Mouse (Mus musculus) layer of hippocampus, postnatal 10 days (tissue): Measurements from ENCODE around the gene Gm10447. TPM values are rescaled to one million over a fixed set of nuclear protein-coding genes. Genes with fewer than 3 reads are reported as not detected.
A peak's percentile ranks its signal among the peaks of the same experiment; 100 is the strongest.

ENCODE experiments used
- DNase-seq, 2 experiments: peaks; one replicate each; pipeline ENCODE4 v3.0.0; 2021; ENCODE audit warnings: low spot score in 2 of 2
- total RNA-seq, 2 experiments: library from RNA; stranded (reverse); gene quantifications; 2 replicates each; pipeline ENCODE4 v1.2.3; 2021

Gene Gm10447
- total RNA-seq, 2 experiments from 2014 or later: 0.21 TPM; not detected in 1

DNA sequence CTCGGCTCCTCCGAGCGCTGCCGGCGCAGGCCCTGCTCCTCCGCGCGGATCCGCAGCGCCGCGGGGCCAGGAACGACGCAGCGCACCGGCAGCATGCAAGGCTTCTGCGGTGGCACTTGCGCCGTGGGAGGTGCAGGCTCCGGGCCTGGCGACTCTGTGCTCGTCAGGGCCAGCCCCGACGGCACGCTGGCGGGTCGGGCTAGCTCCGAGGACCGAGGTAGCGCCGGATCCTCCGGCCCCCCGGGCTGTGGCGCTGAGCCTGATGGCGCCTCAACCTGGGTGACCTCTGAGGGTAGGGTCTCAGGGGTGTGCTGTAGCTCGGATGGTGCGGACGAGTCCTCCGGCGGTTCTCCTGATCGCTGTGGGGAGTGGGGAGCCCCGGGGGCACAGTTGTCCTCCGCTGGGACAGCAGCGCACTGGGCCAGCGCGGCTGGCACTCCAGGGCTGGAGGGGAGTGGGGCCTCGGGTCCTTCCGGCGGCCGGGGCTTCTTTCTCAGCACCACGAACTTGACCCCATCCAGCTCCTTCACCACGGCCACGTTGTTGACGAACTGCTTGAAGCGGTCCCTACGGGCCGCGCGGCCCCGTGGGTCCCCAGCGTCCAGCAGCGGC is 22.4 kb upstream of the Gm10447 start:
- DNase-seq: peak in 1 of 2 experiments; percentile 42

- peak in 1 of 2 experiments; percentile 40 for DNase-seq
Measured at GRCm38 (mm10) chr11:53478383-53479170, 21.7 kb upstream of the Gm10447 start.

DNA sequence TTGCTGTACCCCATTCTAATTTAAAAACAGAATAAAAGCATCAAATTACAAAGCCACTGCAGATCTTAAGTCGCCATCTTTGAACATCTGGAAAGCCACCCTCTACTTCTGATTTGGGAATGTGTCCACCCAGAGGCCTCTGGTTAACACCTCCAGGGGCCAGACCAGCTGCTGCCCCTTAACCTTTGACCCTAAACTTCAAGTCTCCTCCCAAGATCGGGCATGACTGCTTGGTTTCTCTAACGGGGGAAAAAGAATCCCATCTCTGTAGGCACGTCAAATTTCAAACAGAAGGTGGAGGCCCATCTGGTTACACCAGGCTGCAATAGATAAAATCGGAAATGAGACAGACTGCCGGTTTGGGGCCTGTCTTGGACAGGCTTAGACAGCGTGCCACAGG is 20.9 kb upstream of the Gm10447 start:
- no peak for DNase-seq

DNA sequence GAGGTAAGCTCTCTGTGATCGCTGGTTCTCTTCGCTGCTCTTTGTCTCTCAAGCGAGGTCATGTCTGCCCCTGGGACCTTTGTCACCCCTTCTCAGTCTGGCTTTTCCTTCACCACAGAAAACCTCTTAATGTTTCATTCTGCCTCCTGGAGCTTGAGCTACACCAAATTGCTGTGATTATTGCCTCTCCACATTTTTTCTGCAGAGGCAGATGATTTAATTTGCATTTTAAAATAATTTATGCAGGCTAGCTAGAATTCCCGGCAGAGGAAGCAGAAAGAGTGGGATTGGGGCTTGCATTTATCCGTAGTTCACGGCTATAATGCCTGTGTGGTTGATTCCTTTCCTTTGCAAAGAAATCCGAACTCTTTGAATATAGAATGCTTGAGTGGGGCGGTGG is 18.7 kb upstream of the Gm10447 start:
- no peak for DNase-seq

DNA sequence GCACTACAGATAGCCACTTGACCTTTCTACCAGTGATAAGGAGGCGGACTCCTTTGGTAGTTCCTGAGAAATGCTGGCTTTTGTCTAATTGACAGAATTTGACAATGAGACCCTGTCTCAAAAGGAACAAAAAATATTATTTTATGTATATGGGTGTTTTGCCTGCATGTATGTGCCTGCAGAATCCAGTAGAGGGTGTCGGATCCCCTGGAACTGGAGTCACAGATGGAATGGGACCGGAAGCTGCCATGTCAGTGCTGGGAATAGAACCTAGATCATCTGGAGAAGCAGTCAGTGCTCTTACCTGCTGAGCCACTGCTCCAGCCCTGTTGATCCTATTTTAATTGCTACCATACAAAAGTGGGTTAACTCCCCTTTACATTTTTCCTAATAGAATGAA is 15.8 kb upstream of the Gm10447 start:
- no peak for DNase-seq

DNA sequence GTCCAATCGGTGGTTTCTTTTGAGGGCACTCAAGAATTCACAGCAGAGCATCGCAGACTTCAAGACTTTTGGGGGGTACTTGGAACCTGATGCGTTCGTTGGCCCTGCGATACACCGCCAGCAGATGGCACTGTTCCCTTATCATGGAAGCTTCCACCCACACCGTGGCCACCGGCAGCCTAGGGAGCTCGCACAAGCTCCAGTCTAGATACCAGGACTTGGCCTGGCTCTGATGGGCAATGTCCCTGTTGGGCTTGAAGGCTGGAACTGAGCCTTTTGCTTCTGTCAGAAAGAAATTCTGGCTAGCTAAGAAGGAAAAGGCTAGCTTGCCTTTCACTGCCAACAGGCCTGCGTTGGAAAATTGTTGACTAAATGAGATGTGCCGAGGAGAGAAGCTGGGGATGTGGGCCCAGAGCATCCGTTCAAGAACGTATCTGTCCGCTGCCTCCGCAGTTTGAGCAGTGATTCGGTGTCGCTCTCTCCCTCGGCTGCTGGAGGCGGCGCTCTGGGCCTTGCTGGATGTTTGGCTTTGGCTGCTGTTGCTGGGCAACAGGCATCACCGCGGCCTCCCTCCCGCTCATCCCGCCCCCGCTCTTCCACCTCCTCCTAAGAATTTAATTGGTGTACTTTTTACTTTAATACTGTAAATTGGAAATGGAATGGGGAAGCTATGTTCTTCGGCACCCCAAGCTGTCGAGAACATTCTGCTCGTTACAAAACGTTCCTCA is 13.2 kb upstream of the Gm10447 start, which contains the start of gene Gm9837:
Gene Gm9837, minus strand, starts transcription at position 512 of the 728 bp plus-strand sequence.
- peak; percentile 97 for DNase-seq

DNA sequence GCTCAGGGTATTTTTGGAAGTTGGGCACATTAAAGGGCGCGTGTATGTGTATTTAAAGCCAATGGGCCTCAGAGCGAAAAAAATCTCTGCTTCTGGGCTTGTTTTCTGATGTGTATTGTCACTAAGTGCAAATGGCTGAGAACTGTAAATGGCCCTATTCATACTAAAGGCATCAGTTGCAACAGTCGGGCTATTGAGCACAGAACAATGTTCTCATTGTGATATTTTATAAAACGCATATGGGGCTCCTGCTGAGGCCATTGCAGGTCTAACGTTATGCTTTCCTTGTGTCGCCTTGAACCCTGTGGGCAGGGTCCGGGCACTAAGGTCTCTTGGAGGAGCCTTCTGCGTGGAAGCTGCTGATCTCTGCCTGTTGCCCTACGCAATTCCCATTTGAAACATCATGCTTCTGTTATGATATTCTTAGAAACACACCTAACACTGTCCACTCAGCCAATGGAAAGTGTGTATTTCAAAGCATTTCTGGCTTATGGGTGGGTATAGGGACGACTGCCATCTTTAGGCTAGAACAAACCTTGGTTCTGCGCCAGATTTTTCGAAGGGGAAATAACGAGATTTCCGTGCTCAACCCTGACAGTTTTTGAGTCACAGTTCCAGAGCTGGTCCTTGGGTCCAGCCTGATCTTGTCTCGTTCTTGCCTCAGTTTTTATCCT is 12.5 kb upstream of the Gm10447 start:
- DNase-seq: no peak

GRCm38 (mm10) chr11:53466231-53466971 is 9.5 kb upstream of the Gm10447 start:
- DNase-seq: peak; percentile 90 to 91

DNA sequence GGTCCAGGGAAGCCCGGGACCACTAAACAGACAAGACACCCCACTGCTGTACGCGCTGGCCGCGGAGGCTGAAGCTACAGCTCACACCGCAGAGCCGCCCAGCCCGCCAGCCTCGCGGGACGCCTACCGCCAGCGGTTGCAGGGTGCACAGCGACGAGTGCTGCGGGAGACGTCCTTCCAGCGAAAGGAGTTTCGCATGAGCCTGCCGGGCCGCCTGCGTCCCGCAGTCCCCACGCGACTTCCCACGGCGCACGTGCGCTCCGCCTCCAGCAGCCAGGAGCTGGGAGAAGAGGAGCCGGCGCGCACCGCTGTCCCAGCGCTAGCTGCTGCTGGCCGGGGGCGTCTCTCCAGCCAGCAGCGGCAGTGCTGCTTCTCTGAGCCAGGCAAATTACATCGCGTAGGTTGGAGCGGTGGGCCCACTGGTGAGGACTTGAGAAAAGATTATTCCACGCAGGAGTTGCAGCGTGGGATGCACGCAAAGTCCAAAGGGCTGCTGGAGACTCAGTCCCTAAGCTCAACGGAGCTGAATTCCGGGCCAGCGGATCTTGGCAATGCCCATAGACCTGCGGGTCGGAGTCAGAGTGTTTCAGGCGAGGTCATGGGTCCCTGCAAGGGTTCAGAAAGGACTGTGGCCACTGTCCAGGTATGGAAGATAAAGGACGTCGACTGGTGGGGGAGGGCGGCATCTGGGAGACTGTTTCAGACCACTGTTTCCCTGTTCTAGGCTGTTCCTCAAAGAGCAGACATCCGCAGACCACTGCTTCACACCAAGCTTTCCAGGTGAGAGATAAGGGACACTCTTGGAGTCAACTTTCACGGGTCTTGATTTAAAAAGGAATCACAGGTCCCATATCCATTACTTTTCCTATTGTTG is 6.9 kb upstream of the Gm10447 start:
- peak in 1 of 2 experiments; percentile 27 for DNase-seq

GRCm38 (mm10) chr11:53461727-53462126 is 4.8 kb upstream of the Gm10447 start:
- DNase-seq: no peak

- DNase-seq: no peak
Measured at GRCm38 (mm10) chr11:53460192-53460591, 3.3 kb upstream of the Gm10447 start.

GRCm38 (mm10) chr11:53458996-53459395 is 2.1 kb upstream of the Gm10447 start:
- DNase-seq: no peak

DNA sequence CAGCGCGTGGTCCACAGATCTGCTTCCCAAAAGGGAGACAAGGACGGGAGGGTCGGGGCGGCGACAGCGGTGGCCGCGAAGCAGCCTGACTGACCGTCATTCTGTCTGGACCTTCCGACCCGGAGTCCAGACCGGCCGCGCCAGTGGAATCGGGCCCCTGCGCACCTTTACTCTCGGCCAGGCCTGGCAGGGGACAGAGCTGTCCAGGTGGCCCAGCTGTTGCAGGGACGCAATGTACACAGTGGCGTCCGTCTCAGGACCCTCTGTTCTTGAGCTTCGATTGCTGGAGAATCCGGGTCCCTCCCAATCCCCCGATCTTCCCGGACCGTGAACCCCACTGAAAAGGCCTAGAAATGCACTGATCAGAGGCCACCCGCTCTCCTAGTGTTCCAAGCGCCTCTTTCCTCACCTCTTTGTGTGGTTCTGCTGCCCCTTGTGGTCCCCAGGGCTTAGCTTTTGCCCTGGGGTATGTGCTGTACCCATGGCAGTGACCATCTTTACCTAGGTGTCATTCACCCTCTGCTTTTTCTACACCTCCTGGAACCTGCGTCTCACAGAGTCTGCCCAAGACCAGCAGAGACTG is 553 bp upstream of the Gm10447 start:
- no peak for DNase-seq

- DNase-seq: no peak
Measured at GRCm38 (mm10) chr11:53453031-53453430, 3.9 kb downstream of the Gm10447 start.

GRCm38 (mm10) chr11:53452396-53452795 is 4.5 kb downstream of the Gm10447 start:
- DNase-seq: no peak

GRCm38 (mm10) chr11:53451361-53451760 is 5.5 kb downstream of the Gm10447 start:
- DNase-seq: no peak

GRCm38 (mm10) chr11:53450070-53450705 is 6.7 kb downstream of the Gm10447 start:
- DNase-seq: no peak

- DNase-seq: no peak
Measured at GRCm38 (mm10) chr11:53448529-53448928, 8.4 kb downstream of the Gm10447 start.

DNA sequence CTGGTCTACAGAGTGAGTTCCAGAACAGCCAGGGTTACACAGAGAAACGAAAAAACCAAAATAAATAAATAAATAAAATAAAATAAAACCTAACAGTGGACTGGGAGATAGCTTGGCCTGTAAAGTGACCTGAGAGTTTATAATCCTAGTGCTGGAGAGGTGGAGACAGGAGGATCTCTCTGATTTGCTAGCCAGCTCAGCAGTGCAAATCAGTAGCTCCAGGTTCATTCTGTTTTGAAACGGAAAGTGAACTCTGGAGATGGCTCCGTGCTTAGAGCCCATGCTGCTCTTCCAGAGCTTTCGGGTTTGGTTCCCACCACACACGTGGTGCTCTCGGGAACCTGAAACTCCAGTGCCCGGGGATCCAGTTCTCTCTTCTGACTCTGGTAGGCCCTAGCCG is 8.9 kb downstream of the Gm10447 start:
- DNase-seq: no peak
